Mouse (Mus musculus) naive thymus-derived CD4-positive, alpha-beta T cell, adult 2 months (primary cell): ENCODE data around the gene Akap9.
A peak's percentile ranks its signal among the peaks of the same experiment; 100 is the strongest.
"Not testable (repeated sequence)": the region's sequence is repeated elsewhere in the genome, so short reads cannot be mapped to it uniquely, and the experiment has no call there.

ENCODE experiments used
- DNase-seq: peaks from one replicate; pipeline ENCODE4 v3.0.0-alpha.2; 2011; ENCODE audit warnings: low read depth

Gene Akap9

DNA sequence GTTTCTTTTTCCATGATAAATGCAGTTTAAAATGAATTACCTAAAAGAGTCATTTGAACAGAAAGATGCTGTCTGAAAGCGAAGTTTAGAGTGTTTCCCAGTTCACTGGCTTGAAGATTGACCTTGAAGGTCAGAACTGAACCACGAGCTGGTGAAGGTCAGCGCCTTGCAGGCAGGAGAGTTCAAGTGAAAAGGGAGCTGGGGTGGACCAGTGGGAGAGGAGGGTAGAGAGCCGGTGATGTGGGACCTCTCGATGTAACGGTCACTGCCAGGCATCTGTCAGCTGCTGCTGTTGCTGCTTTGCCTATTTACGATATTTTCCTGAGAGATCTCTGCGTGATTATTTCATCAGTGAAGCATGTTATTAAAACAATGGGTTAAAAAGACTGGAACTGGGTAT is 111.5 kb downstream of the Akap9 start:
- DNase-seq: no peak

DNA sequence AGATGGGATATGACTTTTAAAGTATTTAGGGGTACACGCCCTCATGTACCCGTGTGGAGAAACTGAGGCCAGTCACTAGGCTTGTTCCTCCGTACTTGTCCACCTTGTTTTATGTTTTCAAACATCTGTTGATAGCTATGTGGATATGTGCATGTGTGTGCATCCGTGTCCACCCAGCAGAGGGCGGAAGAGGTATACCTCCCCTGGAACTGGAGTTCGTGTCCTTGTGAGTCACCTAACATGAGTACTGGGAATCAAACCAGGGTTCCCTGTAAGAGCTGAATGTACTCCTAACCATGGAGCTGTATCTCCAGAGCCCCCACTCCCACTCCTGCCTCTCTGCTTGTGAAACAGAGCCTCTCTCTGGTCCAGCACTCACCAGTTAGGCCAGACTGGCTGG is 112.5 kb downstream of the Akap9 start:
- peak; percentile 12 for DNase-seq

DNA sequence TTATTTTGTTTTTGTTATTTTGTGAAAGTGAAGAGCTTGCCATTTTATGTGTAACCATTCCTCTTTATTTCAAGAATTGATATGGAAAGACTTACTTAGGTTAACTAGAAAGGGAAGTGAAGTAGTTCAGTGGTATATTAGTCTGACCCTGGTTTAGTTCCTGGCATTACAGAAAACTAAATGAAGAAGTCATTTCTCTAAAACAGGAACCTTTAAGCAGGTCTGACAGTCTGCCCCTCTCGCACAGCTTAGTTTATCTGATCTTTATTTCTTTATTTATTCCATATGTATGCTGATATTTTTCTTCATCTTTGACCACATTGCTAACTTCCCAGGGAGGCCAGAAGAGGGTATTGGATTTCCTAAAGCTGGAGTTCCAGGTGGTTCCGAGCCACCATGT is 113.1 kb downstream of the Akap9 start:
- no peak for DNase-seq

DNA sequence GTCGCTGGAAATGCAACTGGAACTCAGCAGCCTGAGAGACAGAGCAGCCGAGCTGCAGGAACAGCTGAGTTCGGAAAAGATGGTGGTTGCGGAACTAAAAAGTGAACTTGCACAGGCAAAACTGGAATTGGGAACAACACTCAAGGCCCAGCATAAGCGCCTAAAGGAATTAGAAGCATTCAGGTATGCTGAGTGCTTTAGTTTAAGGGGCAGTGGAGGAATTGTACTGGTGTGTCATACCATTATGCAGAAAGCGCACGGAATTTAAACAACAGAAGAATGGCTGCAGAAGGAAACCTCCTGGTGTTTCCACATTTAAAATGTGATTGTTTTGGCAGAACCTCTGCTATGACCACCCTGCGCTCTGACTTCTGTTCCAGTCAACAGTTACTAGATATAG is 132.5 kb downstream of the Akap9 start:
- DNase-seq: no peak

DNA sequence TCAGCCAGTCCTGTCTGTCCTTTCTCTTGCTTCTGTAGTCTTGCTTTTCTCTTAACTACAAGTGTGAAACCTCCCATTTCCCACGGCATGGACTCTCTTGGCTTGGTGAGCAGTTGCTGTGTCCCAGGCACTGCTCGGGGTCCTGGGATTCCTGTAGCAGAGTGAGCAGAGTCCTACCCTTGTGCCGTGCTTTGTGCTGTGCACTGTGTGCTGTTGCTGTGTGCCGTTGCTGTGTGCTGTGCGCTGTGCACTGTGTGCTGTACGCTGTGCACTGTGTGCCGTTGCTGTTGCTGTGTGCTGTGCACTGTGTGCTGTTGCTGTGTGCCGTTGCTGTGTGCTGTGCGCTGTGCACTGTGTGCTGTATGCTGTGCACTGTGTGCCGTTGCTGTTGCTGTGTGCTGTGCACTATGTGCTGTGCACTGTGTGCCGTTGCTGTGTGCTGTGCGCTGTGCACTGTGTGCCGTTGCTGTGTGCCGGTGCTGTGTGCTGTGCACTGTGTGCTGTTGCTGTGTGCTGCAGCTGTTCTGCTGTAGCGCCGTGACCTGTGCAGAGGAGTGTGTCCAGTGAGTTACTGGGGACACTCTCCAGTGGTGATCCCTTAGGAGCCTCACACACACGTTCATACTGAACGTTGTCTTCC is 138.7 kb downstream of the Akap9 start:
- no peak for DNase-seq

DNA sequence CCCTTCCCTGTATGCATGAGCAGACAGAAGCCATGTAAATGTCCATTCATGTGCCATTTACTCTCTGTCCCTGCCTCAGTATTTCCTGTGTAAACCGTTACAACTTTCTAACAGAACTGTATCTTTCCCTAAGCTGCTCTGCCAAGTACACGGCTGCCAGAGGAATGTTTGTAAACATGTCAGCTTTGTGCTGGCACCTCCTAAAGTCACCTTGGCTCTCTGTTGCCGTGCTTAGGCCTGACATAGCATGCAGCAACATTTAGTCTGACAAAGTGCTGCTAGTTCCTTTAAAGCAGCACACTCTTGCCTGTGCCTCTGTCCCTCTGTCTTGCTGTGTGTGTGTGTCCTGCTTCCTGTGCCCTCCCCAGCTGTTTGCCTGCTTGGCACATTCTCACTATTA is 139.3 kb downstream of the Akap9 start:
- no peak for DNase-seq

DNA sequence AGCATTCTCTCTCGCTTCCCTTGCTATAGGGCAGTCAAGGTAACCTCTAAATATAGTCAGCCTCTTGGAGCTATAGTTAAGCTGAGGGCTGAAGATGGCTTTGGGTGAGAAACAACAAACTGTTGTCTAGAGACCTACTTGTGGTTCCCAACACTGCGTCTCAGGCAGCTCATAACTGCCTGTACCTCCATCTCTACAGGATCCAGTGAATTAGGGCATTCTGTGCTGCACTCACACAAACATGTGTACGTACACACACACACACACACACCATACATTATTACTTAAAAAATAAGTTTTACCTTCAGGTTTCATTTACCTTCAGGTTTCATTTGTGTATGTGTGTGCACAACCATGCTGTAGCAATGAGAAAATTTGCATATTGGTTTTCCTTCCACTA is 151.2 kb downstream of the Akap9 start:
- no peak for DNase-seq

DNA sequence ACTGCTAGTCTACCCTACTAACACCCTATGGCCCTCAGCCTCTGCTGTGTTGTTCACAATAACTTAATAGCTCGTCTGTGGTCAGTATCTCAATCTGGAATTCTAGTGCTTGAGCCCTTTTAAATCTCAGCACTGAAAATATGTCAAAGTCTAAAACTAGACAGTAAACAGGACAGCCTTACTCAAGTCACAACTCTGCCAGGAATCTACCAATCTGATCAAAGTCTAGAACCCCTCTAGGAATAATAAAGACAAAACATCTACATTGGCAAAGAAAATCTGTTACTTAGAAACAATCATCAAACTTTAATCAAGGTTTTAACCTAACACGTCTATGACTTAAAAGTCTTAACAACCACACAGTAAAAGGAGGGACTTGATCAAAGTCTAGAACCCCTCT is 153.0 kb downstream of the Akap9 start:
- no peak for DNase-seq

DNA sequence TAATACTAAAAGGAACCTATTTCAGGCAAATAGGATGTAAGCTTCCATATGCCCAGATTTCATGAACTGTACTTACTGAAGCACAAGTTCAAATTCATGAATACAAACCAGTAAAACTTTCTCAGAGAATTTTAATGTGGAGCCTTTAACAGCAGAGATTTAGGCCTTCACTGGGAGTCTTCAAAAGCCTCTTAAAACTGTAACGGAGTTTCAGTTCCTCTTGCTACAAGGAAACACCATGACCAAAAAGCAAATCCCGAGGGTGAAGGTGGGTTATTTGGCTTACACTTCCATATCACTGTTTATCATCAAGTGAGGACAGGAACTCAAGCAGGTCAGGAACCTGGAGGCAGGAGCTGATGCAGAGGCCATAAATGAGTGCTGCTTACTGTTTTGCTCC is 153.7 kb downstream of the Akap9 start:
- DNase-seq: no peak

DNA sequence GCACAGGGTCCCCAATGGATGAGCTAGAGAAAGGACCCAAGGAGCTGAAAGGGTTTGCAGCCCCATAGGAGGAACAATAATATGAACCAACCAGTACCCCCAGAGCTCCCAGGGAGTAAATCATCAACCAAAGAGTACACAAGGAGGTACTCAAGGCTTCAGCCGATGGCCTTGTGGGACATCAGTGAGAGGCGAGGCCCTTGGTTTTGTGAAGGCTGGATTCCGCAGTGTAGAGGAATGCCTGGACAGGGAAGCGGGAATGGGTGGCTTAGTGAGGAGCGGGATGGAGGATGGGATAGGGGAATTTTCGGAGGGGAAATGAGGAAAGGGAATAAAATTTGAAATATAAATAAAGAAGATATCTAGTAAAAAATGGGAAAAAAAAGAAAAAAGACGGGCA is 157.1 kb downstream of the Akap9 start:
- no peak for DNase-seq

DNA sequence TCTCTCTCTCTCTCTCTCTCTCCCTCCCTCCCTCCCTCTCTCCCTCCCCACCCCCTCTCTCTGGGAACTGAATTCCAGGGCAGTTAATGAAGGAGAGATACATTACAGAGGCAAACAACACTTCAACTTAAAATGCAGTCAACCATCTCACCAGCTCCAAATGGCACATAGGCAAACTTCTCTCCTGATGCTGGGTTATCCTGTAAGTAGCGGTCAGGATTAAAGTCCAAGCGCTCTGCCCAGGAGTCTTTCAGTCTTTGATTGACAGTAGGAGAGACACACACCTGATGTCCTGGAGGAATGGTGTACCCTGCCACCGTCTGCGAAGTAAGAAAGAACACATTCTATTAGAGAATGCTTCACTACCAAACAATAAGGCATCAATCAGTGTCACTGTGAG is 158.5 kb downstream of the Akap9 start:
- no peak for DNase-seq

DNA sequence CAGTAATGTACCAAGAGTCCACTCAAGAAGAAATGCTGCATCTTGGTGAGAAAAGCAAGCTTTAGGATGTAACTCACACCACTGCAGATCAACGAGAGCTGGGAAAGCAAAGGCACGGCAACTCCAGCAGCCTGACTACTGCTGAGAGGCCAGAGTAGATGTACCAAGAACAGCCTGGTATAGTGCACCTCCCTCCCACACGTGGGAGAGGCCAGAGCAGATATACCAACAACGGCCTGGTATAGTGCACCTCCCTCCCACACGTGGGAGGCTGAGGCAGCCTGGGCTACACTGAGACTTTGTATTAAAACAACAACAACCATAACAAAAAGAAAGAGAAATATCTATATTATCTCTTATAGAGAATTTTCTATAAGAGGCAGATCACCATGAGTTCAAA is 160.3 kb downstream of the Akap9 start:
- no peak for DNase-seq

DNA sequence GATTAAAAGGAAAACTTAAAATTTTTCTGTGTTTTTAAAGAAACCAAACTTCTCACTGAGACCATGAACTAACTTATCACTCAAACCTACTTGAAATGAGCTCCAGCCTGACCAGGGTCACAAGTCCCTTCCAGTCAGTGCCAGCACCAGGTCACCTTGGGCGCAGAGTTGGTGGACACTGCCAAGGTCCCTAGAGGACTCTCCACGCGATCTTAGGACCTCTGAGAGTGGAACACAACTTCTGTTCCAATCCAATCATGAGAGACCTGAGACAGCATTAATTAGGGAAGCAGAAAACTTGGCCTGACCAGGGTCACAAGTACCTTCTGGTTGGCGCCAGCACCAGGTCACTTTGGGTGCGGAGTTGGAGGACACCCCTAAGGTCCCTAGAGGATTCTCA is 166.6 kb downstream of the Akap9 start:
- no peak for DNase-seq

DNA sequence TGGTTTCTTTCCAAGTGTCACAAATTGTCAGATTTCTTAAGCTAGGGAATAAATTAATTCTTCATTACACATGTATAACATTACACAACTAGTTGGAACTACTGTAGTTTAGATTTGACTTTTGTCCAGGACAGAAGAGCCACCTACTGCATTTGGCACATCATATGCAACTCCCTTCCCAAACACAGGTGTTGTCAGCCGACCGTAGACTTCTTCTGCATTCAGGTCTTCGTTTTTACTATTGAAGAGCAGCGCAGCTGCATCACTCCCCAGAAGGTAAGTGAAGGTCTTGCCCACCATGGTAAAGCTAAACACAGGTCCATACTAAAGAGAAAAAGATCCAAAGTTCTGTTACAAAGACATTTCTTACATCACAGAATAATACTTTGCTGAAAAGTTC is 173.2 kb downstream of the Akap9 start:
- DNase-seq: no peak

DNA sequence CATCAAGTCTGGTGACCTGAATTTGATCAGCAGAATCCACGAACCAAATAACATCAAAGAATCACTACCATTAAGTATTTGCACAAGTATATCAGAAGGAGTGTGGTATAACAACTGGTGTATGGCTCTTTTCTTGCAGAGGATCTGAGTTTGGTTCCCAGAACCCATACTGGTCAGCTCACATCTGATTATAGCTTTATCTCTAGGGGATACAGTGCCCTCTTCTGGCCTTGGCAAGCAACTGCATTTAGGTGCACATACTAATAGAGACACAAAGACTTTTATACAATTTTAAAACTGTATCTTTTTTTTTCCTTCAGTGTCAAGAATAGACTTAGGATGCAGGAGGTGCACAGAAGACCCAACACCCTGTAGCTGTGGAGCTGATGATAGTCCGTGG is 173.9 kb downstream of the Akap9 start:
- peak; percentile 24 for DNase-seq

DNA sequence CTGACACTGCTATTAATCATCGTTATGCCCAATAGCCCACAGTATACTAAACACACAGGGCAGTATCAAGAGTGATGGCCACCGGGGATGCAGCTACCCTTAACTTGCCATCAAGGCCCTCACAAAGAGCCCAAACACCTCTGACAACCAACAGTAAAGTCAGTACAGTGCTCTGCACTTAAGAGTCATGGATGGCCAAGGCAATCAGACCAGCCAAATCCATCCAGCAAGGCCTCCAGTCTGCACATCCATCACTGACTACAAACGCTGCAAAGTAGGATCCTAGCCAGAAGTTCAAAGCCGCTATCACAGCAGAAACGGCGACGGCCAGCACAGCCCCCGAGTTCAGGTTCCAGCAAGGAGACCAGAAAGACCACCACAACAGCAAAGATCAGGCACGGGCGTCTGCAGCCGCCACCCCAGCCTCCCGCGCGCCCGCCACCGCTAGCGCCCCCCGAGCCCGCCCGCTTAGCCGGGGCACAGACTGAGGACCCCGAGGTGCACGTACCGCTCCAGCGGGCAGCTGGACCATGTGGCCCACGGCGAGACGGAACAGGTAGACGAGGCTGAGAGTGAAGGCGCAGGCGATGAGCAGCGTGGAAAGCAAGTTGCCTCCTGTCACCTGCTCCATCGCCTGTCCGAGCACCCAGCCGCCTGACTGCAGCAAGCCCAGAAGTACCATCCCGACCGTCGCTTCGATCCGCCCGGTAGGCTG is 175.9 kb downstream of the Akap9 start:
- DNase-seq: no peak

DNA sequence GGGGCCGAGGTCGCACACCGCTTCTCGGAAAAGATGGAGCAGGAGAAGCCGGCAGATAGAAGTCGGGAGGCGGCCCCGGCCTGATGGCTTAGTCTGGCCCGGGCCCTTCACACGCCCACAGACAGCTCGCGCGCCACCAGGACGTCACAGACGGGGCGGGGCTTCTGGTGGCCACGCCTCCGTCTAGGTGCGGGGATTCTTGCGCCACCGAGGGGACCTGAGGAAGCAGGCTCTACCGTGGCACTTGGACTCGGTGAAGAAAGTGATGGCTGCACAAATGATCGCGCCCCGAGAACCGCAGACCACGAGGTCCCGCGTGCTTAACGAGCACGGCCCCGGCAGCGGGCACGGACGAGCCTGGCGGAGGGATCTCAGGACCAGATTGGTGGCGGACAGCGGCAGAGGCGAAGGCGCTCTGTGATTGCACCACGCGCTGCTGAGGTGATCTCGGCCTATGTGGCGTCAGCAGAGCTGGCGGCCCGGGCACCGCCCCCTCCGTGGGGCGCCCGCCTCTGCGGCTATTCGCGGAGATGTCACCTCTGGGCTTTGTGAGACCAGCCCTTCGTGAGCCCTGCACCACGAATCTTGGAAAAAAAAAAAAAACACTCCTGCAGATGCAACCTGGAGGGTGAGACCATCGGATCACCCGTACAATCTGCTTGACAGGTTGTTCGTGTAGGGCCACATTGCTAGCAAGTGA is 176.6 kb downstream of the Akap9 start, which contains the start of gene Cyp51:
Cyp51 (minus strand) TSS at position 406 of the 700 bp plus-strand sequence.
- peak; percentile 97 for DNase-seq

DNA sequence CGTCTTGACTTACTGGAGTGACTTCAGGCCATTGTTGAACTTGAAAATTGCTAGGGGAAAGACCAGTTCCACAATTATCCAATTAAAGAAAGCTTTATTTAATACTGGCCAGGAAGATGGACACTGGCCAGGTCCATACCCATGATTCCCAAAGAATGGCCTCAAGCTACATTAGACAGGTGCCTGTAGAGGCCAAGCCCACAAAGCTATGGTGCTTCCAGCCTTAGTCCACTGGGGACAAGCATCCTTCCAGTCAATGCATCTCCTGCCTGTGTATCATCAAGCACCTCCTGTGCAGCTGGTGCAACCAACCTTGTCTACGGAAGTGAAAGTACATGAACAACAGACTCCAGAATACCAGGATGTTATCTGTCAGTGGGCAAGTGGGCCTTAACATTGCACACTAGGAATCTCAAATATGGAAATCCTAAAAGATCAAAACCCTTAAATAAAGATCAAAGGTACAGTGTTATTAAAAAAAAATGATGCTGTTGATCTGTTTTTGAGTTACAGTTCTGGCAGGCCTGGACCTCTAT is 177.9 kb downstream of the Akap9 start:
- DNase-seq: no peak

DNA sequence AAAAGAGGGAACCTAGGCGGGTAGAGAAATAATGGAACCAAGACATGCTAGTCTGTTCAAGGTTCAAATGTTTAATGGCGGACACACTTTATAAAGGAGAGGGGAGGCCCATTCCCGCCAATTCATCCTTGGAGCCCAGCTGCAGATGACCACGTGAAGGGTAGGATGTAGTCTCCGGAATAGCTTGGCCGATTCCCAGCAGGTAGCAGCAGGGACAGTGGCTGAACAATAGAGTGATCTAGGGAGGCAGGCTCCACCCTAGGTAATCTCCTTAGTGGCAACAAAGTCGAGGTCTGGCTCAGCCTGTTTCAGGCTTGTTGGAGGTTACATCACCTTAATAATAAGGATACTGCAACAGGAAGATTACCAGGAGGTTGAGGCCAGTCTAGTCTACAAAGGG is 179.2 kb downstream of the Akap9 start:
- not testable (repeated sequence) for DNase-seq

DNA sequence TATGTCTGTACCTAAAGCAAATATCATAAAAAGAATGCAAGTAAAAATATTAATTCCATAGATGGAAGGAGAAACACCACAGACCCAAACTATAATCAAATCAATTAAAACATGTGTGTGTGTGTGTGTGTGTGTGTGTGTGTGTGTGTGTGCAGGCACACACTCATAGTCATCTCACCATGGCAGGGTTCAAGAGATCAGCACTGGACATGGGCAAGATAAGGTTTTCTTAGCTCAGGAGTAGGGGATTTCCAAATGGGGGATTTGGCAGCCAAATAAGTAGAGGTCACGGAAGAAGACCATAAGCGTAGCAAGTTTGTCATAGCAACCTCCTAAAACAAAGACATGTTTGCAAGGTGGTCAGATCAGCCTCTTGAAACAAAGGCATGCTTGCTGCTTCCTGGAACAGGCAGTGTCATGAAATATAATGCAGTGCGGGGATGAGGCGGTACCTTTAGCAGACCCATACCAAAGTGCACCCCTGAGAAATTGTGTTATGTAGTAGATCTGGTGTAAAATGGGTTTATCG is 184.8 kb downstream of the Akap9 start:
- no peak for DNase-seq
